Mouse (Mus musculus): Measurements from ENCODE around the gene Mtmr3. TPM values are rescaled to one million over a fixed set of nuclear protein-coding genes. Genes with fewer than 3 reads are reported as not detected.
A peak's percentile ranks its signal among the peaks of the same experiment; 100 is the strongest.

Gene Mtmr3
- polyA plus RNA-seq, 1 experiment from 2014 or later = 44.1 TPM

DNA sequence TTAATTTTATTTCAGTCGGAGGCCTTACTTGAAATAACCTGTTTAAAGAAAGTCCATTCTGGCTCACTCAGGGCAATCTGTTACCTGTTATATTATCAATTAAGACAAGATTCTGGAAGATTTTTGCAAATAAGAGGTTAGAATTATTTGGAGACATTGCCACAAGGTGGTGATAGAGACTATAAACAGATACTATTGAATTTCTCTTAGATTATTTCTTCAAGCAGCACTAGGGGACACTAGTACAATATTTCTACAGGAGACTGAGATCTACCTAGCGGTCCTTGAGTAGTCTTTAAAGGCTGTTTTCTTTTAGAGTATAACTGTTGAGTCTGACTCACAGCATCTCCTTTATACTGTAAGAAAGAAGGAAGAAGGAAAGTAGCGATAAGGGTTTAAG lies 158.0 kb downstream of the Mtmr3 start:
- peak; percentile 82 for DNase-seq
- H3K27me3 ChIP-seq (ENCODE audit: control insufficient read depth, insufficient read depth, low read length) = no peaks in the 10 kb centered on the region
- no peak overlapping the region for H3K4me3 ChIP-seq (replicated peaks; ENCODE audit: low read depth, low read length)

DNA sequence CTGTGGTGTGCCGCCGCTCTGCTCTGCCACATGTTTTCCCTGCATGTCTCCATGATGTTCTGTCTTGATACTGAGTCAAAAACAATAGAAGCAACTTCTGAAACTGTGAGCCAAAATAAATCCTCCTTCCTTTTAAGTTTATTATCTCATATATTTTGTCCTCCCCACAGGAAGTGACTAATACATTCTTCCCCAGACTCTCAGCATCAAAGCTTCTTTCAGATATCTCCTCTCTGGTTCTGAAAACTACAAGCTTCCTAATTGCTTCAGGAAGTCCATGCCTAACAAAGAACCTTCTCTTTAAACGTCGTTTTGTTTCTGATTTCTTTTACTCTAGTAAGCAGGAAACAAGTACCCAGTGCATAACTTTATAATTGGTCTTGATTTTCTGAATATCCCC lies 160.2 kb downstream of the Mtmr3 start:
- 86% methylated on average over 4 of the region's 4 CpGs for WGBS
- no peaks in the 10 kb centered on the region for H3K27me3 ChIP-seq (ENCODE audit: control insufficient read depth, insufficient read depth, low read length)
- H3K9ac ChIP-seq (replicated peaks; ENCODE audit: low read length) = no peak overlapping the region
- ATAC-seq (ENCODE audit: low FRiP score, low TSS enrichment) (no peak), DNase-seq (no peak)
- no peaks in the 10 kb centered on the region for H3K9me3 ChIP-seq (ENCODE audit: control insufficient read depth, low read length)
- H3K4me2 ChIP-seq (ENCODE audit: low read length) = no peak overlapping the region
- H3K36me3 ChIP-seq (ENCODE audit: control insufficient read depth, insufficient read depth, low read length) = no peaks in the 10 kb centered on the region
- H3K4me1 ChIP-seq (ENCODE audit: control insufficient read depth, insufficient read depth, low read length) = no peaks in the 10 kb centered on the region
- H3K27ac ChIP-seq (replicated peaks; ENCODE audit: low read depth, low read length) = no peak overlapping the region
- no peak overlapping the region for H3K4me3 ChIP-seq (replicated peaks; ENCODE audit: low read depth, low read length)

More for the DNA sequence above, 158.0 kb downstream of the Mtmr3 start:
- no peak overlapping the region for H3K27ac ChIP-seq (replicated peaks; ENCODE audit: low read depth, low read length)
- 81% methylated on average over 3 of the region's 3 CpGs for WGBS
- ATAC-seq (ENCODE audit: low FRiP score, low TSS enrichment) = no peak
- no peak overlapping the region for H3K9ac ChIP-seq (replicated peaks; ENCODE audit: low read length)
- H3K4me2 ChIP-seq (ENCODE audit: low read length) = no peak overlapping the region
- no peaks in the 10 kb centered on the region for H3K9me3 ChIP-seq (ENCODE audit: control insufficient read depth, low read length)
- no peaks in the 10 kb centered on the region for H3K36me3 ChIP-seq (ENCODE audit: control insufficient read depth, insufficient read depth, low read length)
- H3K4me1 ChIP-seq (ENCODE audit: control insufficient read depth, insufficient read depth, low read length) = no peaks in the 10 kb centered on the region

Other genes with a start within 250 kb of the Mtmr3 start
- gene Hormad2, start 153.8 kb downstream of the Mtmr3 start, polyA plus RNA-seq (2014; fragmentation: Nextera tagmentation; extraction: Ambion mirVana) = 0.14 TPM in 1 of 2 replicates, not detected in the other
- gene Gm11032, start 25.2 kb upstream of the Mtmr3 start, polyA plus RNA-seq (2014; fragmentation: Nextera tagmentation; extraction: Ambion mirVana) = not detected in 2 replicates
- gene Ascc2, start 42.9 kb upstream of the Mtmr3 start, polyA plus RNA-seq (2014; fragmentation: Nextera tagmentation; extraction: Ambion mirVana) = 15.4 and 21.7 TPM in 2 replicates
- gene Uqcr10, start 109.5 kb upstream of the Mtmr3 start, polyA plus RNA-seq (2014; fragmentation: Nextera tagmentation; extraction: Ambion mirVana) = 495 and 649 TPM in 2 replicates
- 60.0 and 63.6 TPM in 2 replicates for gene Zmat5, start 109.8 kb upstream of the Mtmr3 start, polyA plus RNA-seq (2014; fragmentation: Nextera tagmentation; extraction: Ambion mirVana)
- 1.3 and 2.7 TPM in 2 replicates for gene Cabp7, start 151.9 kb upstream of the Mtmr3 start, polyA plus RNA-seq (2014; fragmentation: Nextera tagmentation; extraction: Ambion mirVana)

Measured in midbrain, embryonic 14.5 days (tissue).